Mouse (Mus musculus): ENCODE measurements around the gene Clic5. TPM values are rescaled to one million over a fixed set of nuclear protein-coding genes. Genes with fewer than 3 reads are reported as not detected.

Gene Clic5
- total and polyA plus RNA-seq, 2 experiments from 2014 or later, result 0.25 to 1.00 TPM

GRCm38 (mm10) chr17:44189696-44190095 is 1.3 kb downstream of the Clic5 start:
- H3K4me1 ChIP-seq (ENCODE audit: insufficient read depth), result peaks cover 8% of the 10 kb centered on the region; the same call in 1 of the 2 replicates
- H3K9ac ChIP-seq, result no peak overlapping the region
- H3K4me3 ChIP-seq (ENCODE audit: low read depth, low read length), result 0 out of 2 replicates have a peak overlapping the region, but pooled peaks have one; percentile 1
- no peak for TF ChIP-seq CTCF (IDR thresholded peaks at IDR 0.05; ENCODE audit: low read depth)
- DNase-seq, result no peak
- no peak overlapping the region for H3K27ac ChIP-seq (ENCODE audit: low read depth, low read length)
- no peaks in the 10 kb centered on the region for H3K36me3 ChIP-seq (ENCODE audit: insufficient read depth)
- peak overlapping the region; percentile 72; the same call in 1 of the 2 replicates for H3K4me2 ChIP-seq (ENCODE audit: low read depth)
- H3K27me3 ChIP-seq (ENCODE audit: insufficient read depth, low read length), result peaks cover 8% of the 10 kb centered on the region; the same call in 1 of the 2 replicates
- WGBS, result 4% methylated on average over 11 of the region's 11 CpGs
- no peaks in the 10 kb centered on the region for H3K9me3 ChIP-seq (ENCODE audit: low read length)
- no peak for ATAC-seq

- Histone ChIP-seq H3K4me1 (ENCODE audit: insufficient read depth) (peaks cover 8% of the 10 kb centered on the region; the same call in 1 of the 2 replicates), H3K4me2 (ENCODE audit: low read depth) (no peak overlapping the region), H3K9ac (no peak overlapping the region), H3K9me3 (ENCODE audit: low read length) (no peaks in the 10 kb centered on the region), H3K4me3 (ENCODE audit: low read depth, low read length) (no peak overlapping the region), H3K36me3 (ENCODE audit: insufficient read depth) (no peaks in the 10 kb centered on the region), H3K27me3 (ENCODE audit: insufficient read depth, low read length) (peaks cover 8% of the 10 kb centered on the region; the same call in 1 of the 2 replicates), H3K27ac (ENCODE audit: low read depth, low read length) (no peak overlapping the region)
- ATAC-seq (no peak), DNase-seq (no peak)
- no peak for TF ChIP-seq CTCF (IDR thresholded peaks at IDR 0.05; ENCODE audit: low read depth)
- 51% methylated on average over 7 of the region's 7 CpGs for WGBS
Observed at GRCm38 (mm10) chr17:44190246-44190645, 1.9 kb downstream of the Clic5 start.

GRCm38 (mm10) chr17:44192981-44193380 is 4.6 kb downstream of the Clic5 start:
- ATAC-seq (no peak), DNase-seq (no peak)
- WGBS, result 87% methylated on average over 3 of the region's 3 CpGs
- H3K36me3 ChIP-seq (ENCODE audit: insufficient read depth), result no peaks in the 10 kb centered on the region
- no peak for TF ChIP-seq CTCF (IDR thresholded peaks at IDR 0.05; ENCODE audit: low read depth)
- no peak overlapping the region for H3K9ac ChIP-seq
- no peak overlapping the region for H3K4me2 ChIP-seq (ENCODE audit: low read depth)
- H3K4me3 ChIP-seq (ENCODE audit: low read depth, low read length), result no peak overlapping the region
- peaks cover 8% of the 10 kb centered on the region; the same call in 1 of the 2 replicates for H3K27me3 ChIP-seq (ENCODE audit: insufficient read depth, low read length)
- no peak overlapping the region for H3K27ac ChIP-seq (ENCODE audit: low read depth, low read length)
- H3K4me1 ChIP-seq (ENCODE audit: insufficient read depth), result peaks cover 8% of the 10 kb centered on the region; the same call in 1 of the 2 replicates
- H3K9me3 ChIP-seq (ENCODE audit: low read length), result no peaks in the 10 kb centered on the region

DNA sequence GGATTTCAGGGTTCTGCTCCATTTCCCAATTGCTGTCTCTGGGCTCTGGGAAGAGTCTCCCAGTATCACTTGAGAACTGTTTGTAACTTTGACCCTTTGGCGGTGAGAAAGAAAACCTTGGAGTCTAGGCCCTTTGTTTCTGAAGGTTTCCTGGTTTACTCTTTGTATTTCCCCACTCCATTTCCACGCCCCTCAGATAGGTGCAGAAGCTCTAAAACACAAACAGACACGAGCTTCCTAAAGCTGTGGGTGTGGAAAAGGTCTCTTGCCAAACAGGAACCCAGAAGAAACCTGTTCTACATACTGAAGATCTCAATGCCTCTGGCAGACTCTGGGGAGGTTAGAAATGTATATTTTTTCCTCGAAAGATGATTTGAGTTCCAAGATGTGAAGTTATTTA is 10.8 kb downstream of the Clic5 start:
- DNase-seq (no peak), ATAC-seq (no peak)
- Histone ChIP-seq H3K9ac (no peak overlapping the region), H3K4me1 (ENCODE audit: insufficient read depth) (no peaks in the 10 kb centered on the region), H3K27me3 (ENCODE audit: insufficient read depth, low read length) (no peaks in the 10 kb centered on the region), H3K4me3 (ENCODE audit: low read depth, low read length) (no peak overlapping the region), H3K27ac (ENCODE audit: low read depth, low read length) (no peak overlapping the region), H3K36me3 (ENCODE audit: insufficient read depth) (no peaks in the 10 kb centered on the region), H3K4me2 (ENCODE audit: low read depth) (no peak overlapping the region), H3K9me3 (ENCODE audit: low read length) (no peaks in the 10 kb centered on the region)
- TF ChIP-seq CTCF (IDR thresholded peaks at IDR 0.05; ENCODE audit: low read depth), result no peak
- WGBS, result 73% methylated on average over 4 of the region's 4 CpGs

DNA sequence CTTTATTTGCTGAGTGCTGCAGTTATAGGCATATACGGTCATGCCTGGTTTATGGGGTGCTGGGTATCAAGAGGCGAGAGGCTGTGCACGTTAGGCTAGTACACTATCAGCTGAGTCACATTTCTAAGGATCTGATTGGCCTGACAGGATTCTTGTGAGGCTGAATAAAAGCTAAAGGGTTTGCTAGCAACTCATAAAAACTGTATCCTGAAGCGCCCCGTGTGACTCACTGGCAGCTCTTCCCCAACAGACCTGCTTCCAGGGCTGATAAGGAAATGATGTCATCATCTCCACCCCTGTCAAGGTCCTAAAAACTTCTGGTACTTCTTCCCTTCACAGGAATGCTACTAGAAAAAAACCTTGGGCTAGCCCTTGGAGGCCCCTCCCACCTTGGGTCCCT is 14.6 kb downstream of the Clic5 start:
- no peak overlapping the region for H3K27ac ChIP-seq (ENCODE audit: low read depth, low read length)
- 91% methylated on average over 5 of the region's 5 CpGs for WGBS
- TF ChIP-seq CTCF (IDR thresholded peaks at IDR 0.05; ENCODE audit: low read depth), result no peak

GRCm38 (mm10) chr17:44204787-44205186 is 16.4 kb downstream of the Clic5 start:
- Histone ChIP-seq H3K4me3 (ENCODE audit: low read depth, low read length) (no peak overlapping the region), H3K9me3 (ENCODE audit: low read length) (no peaks in the 10 kb centered on the region), H3K4me2 (ENCODE audit: low read depth) (no peak overlapping the region), H3K9ac (no peak overlapping the region), H3K36me3 (ENCODE audit: insufficient read depth) (no peaks in the 10 kb centered on the region), H3K27ac (ENCODE audit: low read depth, low read length) (no peak overlapping the region), H3K4me1 (ENCODE audit: insufficient read depth) (no peaks in the 10 kb centered on the region), H3K27me3 (ENCODE audit: insufficient read depth, low read length) (no peaks in the 10 kb centered on the region)
- 90% methylated on average over 1 of the region's 1 CpGs for WGBS
- no peak for TF ChIP-seq CTCF (IDR thresholded peaks at IDR 0.05; ENCODE audit: low read depth)
- DNase-seq, result no peak
- ATAC-seq, result no peak

More for the DNA sequence above, 14.6 kb downstream of the Clic5 start:
- DNase-seq (no peak), ATAC-seq (no peak)
- Histone ChIP-seq H3K9ac (no peak overlapping the region), H3K4me2 (ENCODE audit: low read depth) (no peak overlapping the region), H3K27me3 (ENCODE audit: insufficient read depth, low read length) (no peaks in the 10 kb centered on the region), H3K9me3 (ENCODE audit: low read length) (no peaks in the 10 kb centered on the region), H3K36me3 (ENCODE audit: insufficient read depth) (no peaks in the 10 kb centered on the region), H3K4me3 (ENCODE audit: low read depth, low read length) (no peak overlapping the region), H3K4me1 (ENCODE audit: insufficient read depth) (no peaks in the 10 kb centered on the region)

- no peak overlapping the region for H3K27ac ChIP-seq (ENCODE audit: low read depth, low read length)
- no peak overlapping the region for H3K9ac ChIP-seq
- no peak for DNase-seq
- H3K4me2 ChIP-seq (ENCODE audit: low read depth), result no peak overlapping the region
- no peak for ATAC-seq
- H3K4me3 ChIP-seq (ENCODE audit: low read depth, low read length), result no peak overlapping the region
- no peaks in the 10 kb centered on the region for H3K9me3 ChIP-seq (ENCODE audit: low read length)
- no peaks in the 10 kb centered on the region for H3K36me3 ChIP-seq (ENCODE audit: insufficient read depth)
- H3K27me3 ChIP-seq (ENCODE audit: insufficient read depth, low read length), result no peaks in the 10 kb centered on the region
- no peaks in the 10 kb centered on the region for H3K4me1 ChIP-seq (ENCODE audit: insufficient read depth)
- no peak for TF ChIP-seq CTCF (IDR thresholded peaks at IDR 0.05; ENCODE audit: low read depth)
- 78% methylated on average over 3 of the region's 3 CpGs for WGBS
Observed at GRCm38 (mm10) chr17:44205562-44205961, 17.2 kb downstream of the Clic5 start.
